Mouse (Mus musculus) heart, postnatal 36 days (tissue): ENCODE measurements around the gene Sfpq. TPM values are rescaled to one million over a fixed set of nuclear protein-coding genes. Genes with fewer than 3 reads are reported as not detected.
"Not testable (repeated sequence)": the region's sequence is repeated elsewhere in the genome, so short reads cannot be mapped to it uniquely, and the experiment has no call there.

Experiments
- DNase-seq, 2 experiments: peaks; one replicate each; pipeline ENCODE4 v3.0.0; 2021 to 2022
- intact Hi-C: fragments of 180-260 bp; cut with DNase I; formaldehyde crosslinking; loops from one replicate; pipeline ENCODE4 v1.15.1; 2025
- total RNA-seq, 2 experiments: library from RNA; stranded (reverse); gene quantifications; 2 replicates each; pipeline ENCODE4 v1.2.3; 2021

Gene Sfpq
- 10 to 100 TPM; 72.2 to 78.2 TPM for total RNA-seq

GRCm38 (mm10) chr4:127021151-127021945 lies at the start of gene Sfpq:
Sfpq (plus strand) TSS chr4:127021324.
- intact Hi-C loops, result loop anchor here (5.0 to 10.0 kb wide), 2 partner anchors 41 to 223 kb away; partner anchors contain the start of genes Smim12 and Zmym1

DNA sequence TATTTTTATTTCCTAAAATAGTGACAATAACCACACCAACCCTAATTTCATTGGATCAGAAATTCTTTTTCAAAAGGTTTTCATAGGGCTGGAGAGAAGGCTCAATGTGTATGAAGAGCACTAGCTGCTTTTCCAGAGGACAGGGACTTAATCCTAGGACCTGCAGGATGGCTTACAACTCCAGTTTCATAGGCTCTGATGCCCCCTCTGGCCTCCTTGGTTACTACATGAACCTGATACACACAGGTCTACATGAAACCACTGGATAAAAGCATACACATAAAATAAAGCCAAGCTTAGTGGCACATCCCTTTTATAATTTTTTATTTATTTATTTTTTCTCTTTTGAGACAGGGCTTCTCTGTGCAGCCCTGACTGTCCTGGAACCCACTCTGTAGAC lies 43.7 kb upstream of the Sfpq start:
- intact Hi-C loops, result no loop called here
- DNase-seq, result peak in 1 of 2 experiments; percentile 39

More at GRCm38 (mm10) chr4:127021151-127021945, at the start of gene Sfpq:
- peak; percentile 100 for DNase-seq

DNA sequence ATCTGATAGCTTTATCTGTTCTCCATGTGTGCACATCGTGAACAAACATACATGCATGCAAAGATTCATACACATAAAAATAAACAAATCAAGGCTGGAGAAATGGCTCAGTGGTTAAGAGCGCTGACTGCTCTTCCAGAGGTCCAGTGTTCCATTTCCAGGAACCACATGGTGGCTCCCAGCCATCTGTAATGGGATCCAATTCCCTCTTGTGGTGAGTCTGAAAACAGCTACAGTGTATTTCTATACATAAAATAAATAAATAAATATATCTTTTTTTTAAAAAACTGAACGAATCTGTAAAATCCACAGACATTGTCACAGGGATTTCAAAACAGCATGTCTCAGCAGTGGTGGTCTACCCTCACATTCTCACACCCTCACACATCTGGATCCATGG lies 42.4 kb upstream of the Sfpq start:
- intact Hi-C loops, result no loop called here

DNA sequence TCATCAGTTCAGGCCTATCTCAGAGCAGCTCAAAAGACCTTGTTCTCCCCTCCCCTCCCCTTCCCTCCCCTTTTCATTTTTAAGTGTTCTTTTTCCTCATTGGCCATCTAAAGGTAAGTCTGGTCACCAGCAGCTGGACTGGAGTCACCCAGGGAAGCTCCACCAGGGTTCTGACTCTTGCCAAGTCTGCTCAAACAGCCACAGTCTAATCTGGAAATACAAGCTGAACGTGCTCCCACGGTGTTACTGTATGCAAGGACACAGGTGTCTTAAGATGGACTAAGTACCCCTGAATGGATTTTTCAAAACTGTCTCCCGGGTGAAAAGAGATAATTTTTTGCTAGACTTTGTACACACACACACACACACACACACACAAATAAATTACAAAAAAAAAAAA lies 37.8 kb upstream of the Sfpq start:
- no peak for DNase-seq
- intact Hi-C loops, result no loop called here

More for the DNA sequence above, 42.4 kb upstream of the Sfpq start:
- DNase-seq, result no peak

DNA sequence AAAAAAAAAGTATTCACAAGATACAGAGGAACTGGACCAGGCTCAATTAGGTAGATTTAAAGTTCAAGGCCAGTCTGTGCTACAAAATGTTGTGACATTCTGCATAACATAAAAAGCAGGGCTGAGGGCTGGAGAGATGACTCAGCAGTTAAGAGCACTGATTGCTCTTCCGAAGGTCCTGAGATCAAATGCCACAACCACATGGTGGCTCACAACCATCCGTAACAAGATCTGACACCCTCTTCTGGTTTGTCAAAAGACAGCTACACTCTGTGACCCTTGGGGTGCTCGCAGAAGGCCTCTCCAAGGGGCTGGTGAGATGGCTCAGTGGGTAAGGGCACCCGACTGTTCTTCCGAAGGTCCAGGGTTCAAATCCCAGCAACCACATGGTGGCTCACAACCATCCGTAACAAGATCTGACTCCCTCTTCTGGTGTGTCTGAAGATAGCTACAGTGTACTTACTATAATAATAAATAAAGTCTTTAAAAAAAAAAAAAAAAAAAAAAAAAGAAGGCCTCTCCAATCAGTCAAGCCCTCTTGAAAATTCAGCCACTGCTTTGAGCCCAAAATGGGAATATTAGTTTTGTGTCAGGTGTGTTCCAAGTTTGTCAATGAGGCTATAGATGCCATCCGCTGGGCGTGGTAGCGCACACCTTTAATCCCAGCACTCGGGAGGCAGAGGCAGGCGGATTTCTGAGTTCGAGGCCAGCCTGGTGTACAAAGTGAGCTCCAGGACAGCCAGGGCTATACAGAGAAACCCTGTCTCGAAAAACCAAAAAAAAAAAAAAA lies 37.2 kb upstream of the Sfpq start:
- DNase-seq, intact Hi-C loops: not testable (repeated sequence)

- intact Hi-C loops, result no loop called here
- no peak for DNase-seq
These were observed 34.4 kb upstream of the Sfpq start for GRCm38 (mm10) chr4:126986768-126987167.

- intact Hi-C loops, result no loop called here
- DNase-seq, result no peak
These were observed 32.6 kb upstream of the Sfpq start for GRCm38 (mm10) chr4:126988503-126988902.

- DNase-seq, result no peak
- intact Hi-C loops, result no loop called here
These were observed 30.6 kb upstream of the Sfpq start for GRCm38 (mm10) chr4:126990553-126990952.

DNA sequence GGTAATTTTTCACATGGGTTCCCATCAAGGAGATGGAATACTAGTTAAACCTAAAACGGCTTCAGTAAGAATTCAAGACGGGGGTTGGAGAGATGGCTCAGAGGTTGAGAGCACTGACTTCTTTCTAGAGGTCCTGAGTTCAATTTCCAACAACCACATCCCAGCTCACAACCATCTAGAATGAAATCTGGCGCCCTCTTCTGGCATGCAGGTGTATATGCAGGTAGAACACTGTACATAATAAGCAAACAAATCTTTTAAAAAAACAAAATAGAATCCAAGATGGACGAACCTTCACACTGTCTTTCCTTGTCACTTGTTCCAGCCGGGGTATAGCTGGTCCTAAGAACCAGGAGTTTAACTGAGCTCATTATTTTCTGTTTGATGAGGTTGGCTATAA lies 28.8 kb upstream of the Sfpq start:
- intact Hi-C loops, result no loop called here
- no peak for DNase-seq

DNA sequence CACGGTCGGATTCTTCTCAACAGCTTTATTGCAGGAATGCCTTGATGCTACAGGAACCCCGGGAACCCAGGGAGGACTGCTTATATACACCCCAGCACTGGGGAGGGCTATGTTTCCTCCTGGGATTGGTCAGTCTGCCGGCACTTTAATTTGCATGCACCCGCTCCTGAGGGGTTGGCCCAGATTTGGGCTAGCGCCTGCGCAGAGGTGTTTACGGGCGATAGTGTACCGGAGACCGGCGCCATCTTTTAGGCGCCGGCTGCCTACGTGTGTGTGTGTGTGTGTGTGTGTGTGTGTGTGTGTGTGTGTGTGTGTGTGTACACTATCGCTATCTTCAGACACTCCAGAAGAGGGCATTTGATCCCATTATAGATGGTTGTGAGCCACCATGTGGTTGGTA lies 21.8 kb upstream of the Sfpq start:
- not testable (repeated sequence) for DNase-seq

DNA sequence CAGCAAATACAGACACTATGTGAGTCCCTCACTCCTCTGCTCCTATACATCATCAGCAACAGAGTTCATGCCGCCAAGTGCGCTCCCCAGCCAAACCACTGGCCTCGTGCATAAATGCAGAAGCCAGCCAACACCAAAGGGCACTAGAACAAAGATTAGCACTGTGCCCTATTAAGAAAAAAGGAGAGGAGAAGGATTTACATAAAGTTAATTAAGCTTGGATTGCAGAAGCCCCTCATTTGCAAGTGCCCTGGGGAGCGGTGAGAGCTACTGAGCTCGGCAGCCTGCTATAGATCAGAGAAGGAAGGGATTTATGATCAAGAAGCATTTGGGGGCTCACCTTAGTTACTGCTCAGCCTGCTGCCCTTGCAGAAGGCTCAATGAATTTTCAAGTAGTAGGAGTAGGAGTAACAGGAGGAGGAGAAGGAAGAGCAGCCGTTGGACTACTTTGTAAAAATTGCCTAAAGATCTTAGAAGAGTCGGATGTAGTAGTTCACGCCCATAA lies 20.5 kb upstream of the Sfpq start:
- intact Hi-C loops, result no loop called here
- DNase-seq, result no peak

More for the DNA sequence above, 21.8 kb upstream of the Sfpq start:
- intact Hi-C loops, result not testable (repeated sequence)

DNA sequence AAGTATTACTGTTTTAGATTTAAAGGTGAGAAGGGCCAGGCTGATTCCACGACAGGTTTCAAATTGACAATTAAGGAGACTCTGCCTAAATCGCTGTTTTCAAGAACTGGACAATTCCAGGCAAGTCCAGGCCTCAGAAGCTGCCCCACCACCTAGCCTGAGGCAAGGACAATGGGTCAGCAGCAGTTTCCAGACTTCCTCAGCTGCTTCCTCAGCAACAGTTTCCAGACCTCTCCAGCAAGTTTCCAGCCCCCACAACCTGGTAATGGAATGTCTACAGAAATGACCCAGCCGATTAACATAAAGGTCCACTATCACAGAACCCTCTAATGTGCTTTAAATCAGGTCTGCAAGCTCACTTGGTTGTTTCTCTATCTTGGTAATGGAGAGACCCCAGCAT lies 16.7 kb upstream of the Sfpq start:
- no peak for DNase-seq
- intact Hi-C loops, result no loop called here

DNA sequence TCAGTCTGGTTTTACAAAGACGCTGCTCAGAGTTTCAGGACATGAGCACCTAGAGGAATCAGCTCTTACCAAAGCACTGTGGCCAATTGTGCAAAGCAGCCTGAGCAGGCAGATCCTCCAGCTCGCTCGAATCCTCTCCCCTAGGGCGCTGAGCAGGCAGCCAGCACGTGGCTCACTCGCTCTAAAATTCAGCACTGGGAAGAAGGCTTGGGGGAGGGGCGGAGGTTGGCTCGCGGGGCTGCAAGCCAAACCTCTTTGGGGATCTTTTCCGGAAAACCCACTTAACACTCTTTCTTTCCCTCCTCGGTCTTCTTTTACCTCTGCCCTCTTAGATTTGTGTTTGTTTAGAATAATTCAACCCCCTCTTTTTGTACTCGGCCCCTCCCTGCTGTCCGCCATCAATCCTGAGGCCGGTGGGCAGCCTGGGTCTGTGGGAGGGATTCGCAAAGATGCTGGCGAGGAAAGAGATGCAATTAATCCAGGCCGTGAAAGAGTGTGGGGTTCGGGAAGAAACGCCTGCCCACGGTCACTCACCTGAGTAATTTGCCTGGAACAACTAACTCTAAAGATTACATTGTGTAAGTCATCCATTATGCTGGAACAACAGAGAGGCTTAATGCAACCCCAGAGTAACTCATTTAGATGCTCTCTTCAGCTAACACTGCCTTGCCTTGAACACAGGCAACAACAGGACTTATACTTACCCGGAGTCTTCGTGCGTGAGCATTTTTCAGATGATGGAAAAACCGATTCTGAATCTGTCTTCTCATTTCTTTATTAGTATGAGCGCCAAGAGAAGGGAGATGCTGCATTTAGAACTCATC lies 15.8 kb upstream of the Sfpq start:
- intact Hi-C loops, result no loop called here
- no peak for DNase-seq

DNA sequence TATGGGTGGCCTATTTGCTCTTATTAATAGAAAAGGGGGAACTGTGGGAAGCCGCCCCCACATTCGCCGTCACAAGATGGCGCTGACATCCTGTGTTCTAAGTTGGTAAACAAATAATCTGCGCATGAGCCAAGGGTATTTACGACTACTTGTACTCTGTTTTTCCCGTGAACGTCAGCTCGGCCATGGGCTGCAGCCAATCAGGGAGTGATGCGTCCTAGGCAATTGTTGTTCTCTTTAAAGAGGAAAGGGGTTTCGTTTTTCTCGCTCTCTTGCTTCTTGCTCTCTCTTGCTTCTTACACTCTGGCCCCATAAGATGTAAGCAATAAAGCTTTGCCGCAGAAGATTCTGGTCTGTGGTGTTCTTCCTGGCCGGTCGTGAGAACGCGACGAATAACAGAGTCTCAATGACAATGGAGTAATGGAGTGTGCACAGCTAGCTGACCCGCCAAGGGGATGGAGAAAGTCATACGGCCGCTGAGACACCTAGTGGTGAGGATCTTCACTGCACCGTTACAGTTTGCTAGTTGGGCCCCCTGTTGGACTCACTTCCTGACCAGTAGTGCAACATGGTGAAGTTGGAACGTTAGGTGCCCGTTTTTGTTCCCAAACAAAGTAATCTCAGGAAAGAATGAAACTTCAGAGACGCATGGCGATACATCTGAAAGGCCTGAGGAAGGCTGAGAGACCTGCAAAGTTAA lies 5.7 kb upstream of the Sfpq start:
- intact Hi-C loops, result loop anchor here (5.0 kb wide), 3 partner anchors 48 to 458 kb away; partner anchors contain the start of genes Clspn and Zmym4
- peak; percentile 82 to 84 for DNase-seq

DNA sequence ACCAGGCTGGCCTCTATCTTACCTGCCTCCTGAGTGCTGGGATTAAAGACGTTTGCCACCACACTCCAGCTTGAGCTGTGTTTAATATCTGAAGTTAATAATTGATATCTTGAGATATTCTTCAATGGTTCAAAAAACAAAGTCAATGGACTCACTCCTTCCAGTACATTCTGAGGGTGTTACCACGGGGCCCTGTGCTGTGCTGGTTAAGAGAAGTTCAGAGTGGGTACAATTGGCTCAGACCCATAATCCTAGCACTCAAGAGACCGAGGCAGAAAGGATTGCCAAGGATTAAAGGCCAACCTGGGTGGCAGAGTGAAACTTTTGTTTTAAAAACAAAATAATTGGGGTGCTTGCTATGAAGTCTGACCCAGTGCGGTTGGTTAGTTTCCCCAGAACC lies 4.8 kb upstream of the Sfpq start:
- DNase-seq, result no peak
- intact Hi-C loops, result loop anchor here (5.0 kb wide), 3 partner anchors 49 to 459 kb away; partner anchors contain the start of genes Clspn and Zmym4

GRCm38 (mm10) chr4:127020411-127021150 lies 543 bp upstream of the Sfpq start:
- no peak for DNase-seq
- intact Hi-C loops, result loop anchor here (5.0 to 10.0 kb wide), 2 partner anchors 42 to 224 kb away; partner anchors contain the start of genes Smim12 and Zmym1

DNA sequence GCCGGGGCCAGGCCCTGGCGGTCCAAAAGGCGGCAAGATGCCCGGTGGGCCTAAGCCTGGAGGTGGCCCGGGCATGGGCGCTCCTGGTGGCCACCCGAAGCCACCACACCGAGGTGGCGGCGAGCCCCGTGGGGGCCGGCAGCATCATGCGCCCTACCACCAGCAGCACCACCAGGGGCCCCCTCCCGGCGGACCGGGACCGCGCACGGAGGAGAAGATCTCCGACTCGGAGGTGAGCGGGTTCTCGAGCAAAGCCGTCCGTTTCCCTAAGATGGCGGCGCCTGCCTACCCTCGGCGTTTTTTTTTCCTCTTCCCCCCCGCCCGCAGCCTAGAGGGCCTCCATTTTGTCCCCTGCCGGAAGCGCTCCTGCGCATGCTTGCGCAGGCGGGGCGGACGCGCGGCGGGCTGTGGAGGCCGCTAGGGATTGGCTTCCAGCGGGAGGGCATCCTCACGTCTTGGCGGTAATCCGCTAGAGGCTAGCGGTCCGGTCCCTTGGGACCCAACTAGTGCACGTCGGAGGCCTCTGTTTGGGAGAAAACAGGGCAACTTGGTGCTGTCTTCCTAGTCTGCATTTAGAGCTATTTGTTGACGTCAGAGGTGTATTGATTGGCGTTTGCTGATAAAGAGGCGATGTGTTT lies 984 bp downstream of the Sfpq start:
- intact Hi-C loops, result loop anchor here (5.0 to 10.0 kb wide), 2 partner anchors 40 to 223 kb away; partner anchors contain the start of genes Smim12 and Zmym1
- peak; percentile 86 to 89 for DNase-seq

- DNase-seq, result no peak
- intact Hi-C loops, result loop anchor here (5.0 to 10.0 kb wide), 2 partner anchors 39 to 222 kb away; partner anchors contain the start of genes Smim12 and Zmym1
These were observed 2.1 kb downstream of the Sfpq start for GRCm38 (mm10) chr4:127023201-127023600.
